Mouse (Mus musculus) midbrain, embryonic 10.5 days (tissue): ENCODE results near the gene Xrcc3. TPM values are rescaled to one million over a fixed set of nuclear protein-coding genes. Genes with fewer than 3 reads are reported as not detected.

Experiments
- DNase-seq: peaks from one replicate; pipeline ENCODE4 v3.0.0-alpha.2; 2017; ENCODE audit warnings: low spot score
- H3K27ac ChIP-seq: fragments of 300-500 bp; sonication (generic); replicated peaks from 2 replicates; pipeline ENCODE4 v1.5.1; 2016; ENCODE audit warnings: mild to moderate bottlenecking
- H3K27me3 ChIP-seq: fragments of 300-500 bp; sonication (generic); 2 replicates; pipeline ENCODE4 v1.6.1; 2016; ENCODE audit warnings: low read depth, mild to moderate bottlenecking; ENCODE audit not compliant: poor library complexity, severe bottlenecking
- H3K36me3 ChIP-seq: fragments of 300-500 bp; sonication (generic); 2 replicates; pipeline ENCODE4 v1.6.1; 2016; ENCODE audit warnings: mild to moderate bottlenecking, moderate library complexity
- H3K4me1 ChIP-seq: fragments of 300-500 bp; sonication (generic); 2 replicates; pipeline ENCODE4 v1.6.1; 2016
- H3K4me3 ChIP-seq: fragments of 300-500 bp; sonication (generic); 2 replicates; pipeline ENCODE4 v1.5.1; 2016; ENCODE audit warnings: mild to moderate bottlenecking, moderate library complexity
- H3K9me3 ChIP-seq: fragments of 300-500 bp; sonication (generic); replicated peaks from 2 replicates; pipeline ENCODE4 v1.6.1; 2016; ENCODE audit warnings: mild to moderate bottlenecking
- whole genome bisulfite sequencing: fragments of 180-500 bp; shearing (Covaris S2); methylation state at CpG from one replicate; pipeline ENCODE4 v1.1.7; 2016; 5-methylcytosine and 5-hydroxymethylcytosine counted together
- polyA plus RNA-seq: library from polyadenylated mRNA; unstranded; fragments of >200 nt; fragmentation: Nextera tagmentation; extraction: Ambion mirVana; gene quantifications from 2 replicates; pipeline ENCODE4 v1.2.1, GENCODE M21; 2016

The Xrcc3 gene
- 16.7 and 18.2 TPM in 2 replicates for polyA plus RNA-seq

DNA sequence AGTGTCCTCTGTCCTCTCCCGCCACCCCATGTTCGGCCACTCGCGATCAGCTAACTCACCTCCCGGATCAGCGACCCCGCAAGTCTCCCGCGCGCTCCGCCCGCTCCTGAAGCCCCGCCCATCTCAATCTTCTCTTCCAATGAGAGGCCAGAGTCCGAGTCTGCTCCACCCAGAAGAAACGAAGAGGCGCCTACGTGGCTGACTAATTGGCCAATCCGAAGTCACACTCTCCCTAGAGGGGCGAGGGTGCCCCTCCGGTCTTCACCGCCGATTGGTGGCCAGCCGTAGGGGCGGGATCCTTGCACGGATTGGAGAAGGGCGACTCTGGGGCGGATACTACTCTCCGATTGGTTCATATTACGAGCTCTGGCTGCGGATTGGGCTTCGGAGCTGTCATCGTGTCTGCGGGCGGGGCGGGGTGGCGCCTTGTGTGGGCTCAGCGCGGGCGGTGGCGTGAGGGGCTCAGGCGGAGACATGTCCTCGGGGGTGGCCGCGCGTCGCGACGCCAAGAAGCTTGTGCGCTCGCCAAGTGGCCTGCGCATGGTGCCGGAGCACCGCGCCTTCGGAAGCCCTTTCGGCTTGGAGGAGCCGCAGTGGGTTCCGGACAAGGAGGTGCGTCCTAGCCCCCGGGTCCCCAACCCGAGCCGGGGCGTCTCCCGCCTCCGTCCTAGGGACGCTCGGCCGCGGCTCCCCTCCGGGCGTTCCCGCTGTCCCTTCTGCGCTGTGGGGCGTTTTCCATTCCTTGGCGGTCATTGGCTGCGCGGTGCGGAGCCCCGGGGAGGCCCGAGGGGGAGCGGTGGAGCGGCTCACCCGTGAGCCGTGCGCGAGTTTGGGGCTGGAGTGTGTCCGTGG is at the start of gene Xrcc3, which contains the start of gene Zfyve21:
Xrcc3 (minus strand) TSS at position 108 of the 852 bp plus-strand sequence.
Zfyve21 (plus strand) TSS at position 405 of the 852 bp plus-strand sequence.
- Histone ChIP-seq H3K9me3 (no peaks in the 10 kb centered on the region), H3K4me1 (peaks cover 67% of the 10 kb centered on the region), H3K36me3 (peaks cover 28% of the 10 kb centered on the region), H3K4me3 (peak within 1 kb of the TSS; percentile 87), H3K27ac (peak within 1 kb of the TSS; percentile 94), H3K27me3 (no peaks in the 10 kb centered on the region)
- WGBS, result under 1% methylated on average over 87 of the region's 87 CpGs
- peak; percentile 99 for DNase-seq

DNA sequence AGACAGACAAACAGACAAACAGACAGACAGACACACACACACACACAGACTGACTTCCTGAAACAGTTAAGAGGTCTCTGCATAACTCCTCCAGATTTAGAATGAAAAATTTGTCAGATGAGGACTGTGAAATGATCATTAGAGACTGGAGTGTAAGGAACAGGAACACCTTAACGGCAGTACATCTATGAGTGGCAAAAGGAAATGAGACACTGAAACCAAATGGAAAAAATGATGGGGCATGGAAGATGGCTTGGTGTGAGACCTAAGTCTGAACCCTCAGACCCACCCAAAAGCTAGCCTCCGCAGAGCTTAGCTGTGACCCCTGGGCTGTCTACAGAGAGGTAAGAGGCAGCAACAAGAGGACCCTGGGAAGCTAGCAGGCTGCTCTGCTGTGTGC is 41.8 kb upstream of the Xrcc3 start:
- 87% methylated on average over 2 of the region's 2 CpGs for WGBS
- Histone ChIP-seq H3K9me3 (no peaks in the 10 kb centered on the region), H3K4me1 (no peaks in the 10 kb centered on the region), H3K27ac (no peak overlapping the region), H3K27me3 (no peaks in the 10 kb centered on the region), H3K4me3 (no peak overlapping the region), H3K36me3 (no peaks in the 10 kb centered on the region)
- DNase-seq, result no peak

DNA sequence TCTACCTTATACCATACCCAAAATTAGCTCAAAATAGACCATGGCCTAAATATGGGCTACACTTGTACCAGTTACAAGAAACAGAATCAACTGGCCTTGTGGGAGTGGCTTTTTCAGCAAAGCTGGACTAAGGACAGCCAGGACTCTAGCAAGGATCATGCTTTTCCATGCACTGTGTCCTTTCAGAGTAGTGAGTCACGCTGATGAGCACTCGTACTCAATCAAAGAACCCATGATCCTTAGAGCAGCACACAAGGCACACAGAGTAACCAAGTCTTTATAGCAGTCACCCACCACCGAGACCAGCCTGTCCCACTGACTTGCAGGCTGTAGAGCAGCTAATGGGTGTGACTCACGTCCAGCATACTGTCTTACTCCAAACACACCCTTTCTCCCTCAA is 39.9 kb upstream of the Xrcc3 start:
- 81% methylated on average over 4 of the region's 4 CpGs for WGBS
- no peaks in the 10 kb centered on the region for H3K9me3 ChIP-seq
- no peak overlapping the region for H3K27ac ChIP-seq
- no peak overlapping the region for H3K4me3 ChIP-seq
- no peak for DNase-seq
- no peaks in the 10 kb centered on the region for H3K36me3 ChIP-seq
- H3K4me1 ChIP-seq, result no peaks in the 10 kb centered on the region
- H3K27me3 ChIP-seq, result no peaks in the 10 kb centered on the region

DNA sequence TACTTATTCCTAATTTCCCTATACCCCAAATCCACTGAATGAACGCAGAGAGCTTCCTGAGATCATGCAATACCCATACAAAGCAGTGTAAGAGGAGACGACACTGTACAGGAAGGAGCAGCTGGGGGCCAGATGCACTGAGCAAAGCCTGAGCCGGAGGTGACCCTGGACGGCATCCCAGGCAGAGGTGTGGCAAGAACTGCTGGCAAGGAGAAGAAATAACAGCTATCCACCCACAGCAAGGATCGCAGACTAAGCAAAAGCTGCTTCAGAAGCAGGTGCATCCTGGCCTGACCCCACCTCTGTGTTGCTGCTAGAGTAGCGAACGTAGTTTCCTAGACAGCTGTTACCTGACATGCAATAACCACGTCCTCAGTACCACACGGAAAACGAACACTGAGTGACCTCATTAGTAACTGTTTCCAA is 39.4 kb upstream of the Xrcc3 start:
- 84% methylated on average over 10 of the region's 10 CpGs for WGBS
- Histone ChIP-seq H3K36me3 (no peaks in the 10 kb centered on the region), H3K9me3 (no peaks in the 10 kb centered on the region), H3K4me3 (no peak overlapping the region), H3K27me3 (no peaks in the 10 kb centered on the region), H3K27ac (no peak overlapping the region), H3K4me1 (no peaks in the 10 kb centered on the region)
- no peak for DNase-seq

DNA sequence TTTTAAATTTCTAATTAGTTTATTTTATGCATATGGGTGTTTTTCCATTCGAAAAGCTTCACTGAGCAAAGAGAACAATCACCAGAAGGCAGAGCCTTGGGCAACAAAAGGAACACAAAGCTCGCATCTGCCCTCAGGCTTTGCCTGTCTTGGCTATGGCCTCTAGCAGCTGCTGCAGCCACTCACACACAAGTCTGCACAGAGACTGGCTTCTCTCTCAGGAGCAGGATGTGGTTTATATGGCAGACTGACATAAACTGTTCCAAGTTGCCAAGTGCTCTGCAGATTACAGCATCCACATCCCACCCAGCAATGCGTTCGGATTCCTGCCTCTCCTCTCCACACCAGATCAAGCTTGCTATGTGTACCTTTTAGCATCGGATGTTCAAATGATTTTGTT is 38.1 kb upstream of the Xrcc3 start:
- Histone ChIP-seq H3K27me3 (no peaks in the 10 kb centered on the region), H3K27ac (no peak overlapping the region), H3K4me3 (no peak overlapping the region), H3K36me3 (no peaks in the 10 kb centered on the region), H3K9me3 (no peaks in the 10 kb centered on the region), H3K4me1 (no peaks in the 10 kb centered on the region)
- DNase-seq, result no peak
- 86% methylated on average over 5 of the region's 5 CpGs for WGBS

DNA sequence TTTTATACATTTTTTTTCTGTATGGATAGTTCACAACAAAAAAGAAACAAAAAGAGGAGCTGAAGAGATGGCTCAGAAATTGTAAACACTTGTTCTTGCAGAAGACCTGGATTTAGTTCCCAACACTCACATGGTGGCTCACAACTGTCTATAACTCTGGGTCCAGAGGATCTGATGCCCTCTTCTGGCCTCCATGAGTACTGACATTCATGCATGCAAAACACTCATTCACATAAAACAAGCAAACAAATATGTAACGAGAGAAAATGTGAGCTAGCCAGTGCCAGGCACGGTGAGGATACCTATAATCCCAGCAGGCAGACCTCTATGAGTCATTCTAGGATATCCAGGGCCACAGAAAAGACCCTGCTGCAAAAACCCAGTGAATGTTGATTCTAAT is 37.6 kb upstream of the Xrcc3 start:
- H3K4me3 ChIP-seq, result no peak overlapping the region
- no peaks in the 10 kb centered on the region for H3K9me3 ChIP-seq
- no peaks in the 10 kb centered on the region for H3K4me1 ChIP-seq
- H3K36me3 ChIP-seq, result no peaks in the 10 kb centered on the region
- no peak overlapping the region for H3K27ac ChIP-seq
- H3K27me3 ChIP-seq, result no peaks in the 10 kb centered on the region
- 61% methylated on average over 2 of the region's 2 CpGs for WGBS
- DNase-seq, result no peak

DNA sequence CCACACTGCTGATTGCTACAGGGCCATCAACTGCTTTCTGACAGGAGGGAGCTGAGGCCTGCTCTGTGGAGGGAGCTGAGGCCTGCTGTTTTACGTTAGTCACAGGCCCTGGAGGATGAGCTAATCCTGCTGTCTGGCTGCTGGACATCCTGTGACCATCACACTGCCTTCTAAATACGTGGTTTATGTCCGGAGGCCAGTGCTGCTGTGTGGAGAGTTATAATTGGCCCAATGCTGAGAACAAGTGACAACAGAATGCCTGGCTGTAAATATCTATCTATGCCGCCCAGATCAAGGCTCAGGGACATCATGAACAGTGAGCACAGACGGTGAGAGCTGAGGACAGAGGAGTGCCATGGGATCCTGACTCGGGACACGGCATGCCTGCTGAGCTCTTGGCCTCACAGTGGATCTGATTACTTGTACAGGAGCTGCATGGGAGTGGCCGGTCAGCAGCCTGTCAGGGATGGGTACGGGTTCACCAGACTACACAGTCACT is 34.7 kb upstream of the Xrcc3 start:
- Histone ChIP-seq H3K27me3 (no peaks in the 10 kb centered on the region), H3K9me3 (no peaks in the 10 kb centered on the region), H3K27ac (no peak overlapping the region; the same call in 1 of the 2 replicates), H3K36me3 (no peaks in the 10 kb centered on the region), H3K4me3 (no peak overlapping the region), H3K4me1 (no peaks in the 10 kb centered on the region)
- DNase-seq, result no peak
- WGBS, result 82% methylated on average over 9 of the region's 9 CpGs

DNA sequence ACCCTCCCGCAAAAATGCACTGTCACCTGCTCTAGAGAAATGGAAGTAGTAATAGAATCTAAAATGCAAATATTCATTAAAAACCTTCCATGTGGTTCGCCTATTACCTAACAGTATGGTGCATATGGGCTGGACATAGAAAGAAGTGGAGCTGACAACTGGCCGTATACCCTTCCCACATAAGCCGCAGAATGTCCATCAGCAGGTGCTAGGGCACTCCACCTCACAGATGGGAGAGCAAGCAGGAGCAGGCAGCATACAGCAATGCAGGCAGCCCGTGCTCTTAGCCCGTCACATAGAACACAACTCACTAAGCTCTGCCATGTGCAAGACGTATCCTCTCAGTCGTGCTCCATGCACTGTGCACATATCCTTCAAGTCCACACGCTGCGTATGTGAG is 33.1 kb upstream of the Xrcc3 start:
- no peaks in the 10 kb centered on the region for H3K4me1 ChIP-seq
- H3K27me3 ChIP-seq, result no peaks in the 10 kb centered on the region
- 92% methylated on average over 10 of the region's 10 CpGs for WGBS
- H3K27ac ChIP-seq, result no peak overlapping the region
- H3K36me3 ChIP-seq, result no peaks in the 10 kb centered on the region
- H3K4me3 ChIP-seq, result no peak overlapping the region
- H3K9me3 ChIP-seq, result no peaks in the 10 kb centered on the region
- DNase-seq, result no peak

DNA sequence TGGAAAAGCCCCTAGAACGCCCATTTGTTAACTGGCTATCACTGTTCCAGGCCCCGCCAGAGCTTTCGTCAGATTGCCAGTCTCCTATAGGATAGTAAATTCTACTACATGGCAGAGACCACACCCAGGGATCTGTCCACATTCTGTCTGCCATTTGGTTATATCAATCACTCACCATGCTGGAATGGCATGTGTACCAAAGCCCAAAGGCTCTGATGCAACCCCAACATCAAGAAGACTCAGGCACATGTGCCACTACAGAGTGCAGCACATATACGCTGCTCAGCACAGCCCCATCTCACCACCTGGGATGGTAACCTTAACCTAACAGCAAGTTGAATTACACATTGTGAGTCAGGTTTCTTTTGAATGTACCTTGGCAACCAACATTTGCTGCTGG is 32.3 kb upstream of the Xrcc3 start:
- 90% methylated on average over 4 of the region's 4 CpGs for WGBS
- H3K4me3 ChIP-seq, result no peak overlapping the region
- no peak overlapping the region for H3K27ac ChIP-seq
- no peaks in the 10 kb centered on the region for H3K4me1 ChIP-seq
- H3K36me3 ChIP-seq, result no peaks in the 10 kb centered on the region
- no peak for DNase-seq
- no peaks in the 10 kb centered on the region for H3K9me3 ChIP-seq
- no peaks in the 10 kb centered on the region for H3K27me3 ChIP-seq

DNA sequence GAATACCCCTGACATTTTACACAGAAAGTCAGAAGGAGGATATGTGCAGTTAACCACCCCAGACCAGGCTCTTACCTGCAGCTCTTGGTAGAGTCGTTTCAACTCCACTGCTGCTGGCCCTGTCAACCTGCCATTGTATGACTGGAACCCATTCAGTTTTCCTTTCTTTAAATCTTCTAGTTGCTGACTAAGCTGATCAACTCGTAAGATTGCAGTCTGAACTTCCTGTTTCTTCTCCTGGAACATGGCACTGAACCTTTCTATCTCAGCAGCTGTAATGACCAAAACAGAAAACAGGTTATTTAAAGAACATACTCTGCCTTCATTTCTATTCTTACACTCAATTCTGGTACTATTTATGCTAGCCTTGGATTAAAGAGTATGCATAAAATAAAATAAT is 29.8 kb upstream of the Xrcc3 start:
- H3K9me3 ChIP-seq, result no peaks in the 10 kb centered on the region
- WGBS, result 78% methylated on average over 2 of the region's 2 CpGs
- DNase-seq, result no peak
- no peak overlapping the region for H3K4me3 ChIP-seq
- no peaks in the 10 kb centered on the region for H3K27me3 ChIP-seq
- no peaks in the 10 kb centered on the region for H3K36me3 ChIP-seq
- H3K4me1 ChIP-seq, result no peaks in the 10 kb centered on the region
- H3K27ac ChIP-seq, result no peak overlapping the region

DNA sequence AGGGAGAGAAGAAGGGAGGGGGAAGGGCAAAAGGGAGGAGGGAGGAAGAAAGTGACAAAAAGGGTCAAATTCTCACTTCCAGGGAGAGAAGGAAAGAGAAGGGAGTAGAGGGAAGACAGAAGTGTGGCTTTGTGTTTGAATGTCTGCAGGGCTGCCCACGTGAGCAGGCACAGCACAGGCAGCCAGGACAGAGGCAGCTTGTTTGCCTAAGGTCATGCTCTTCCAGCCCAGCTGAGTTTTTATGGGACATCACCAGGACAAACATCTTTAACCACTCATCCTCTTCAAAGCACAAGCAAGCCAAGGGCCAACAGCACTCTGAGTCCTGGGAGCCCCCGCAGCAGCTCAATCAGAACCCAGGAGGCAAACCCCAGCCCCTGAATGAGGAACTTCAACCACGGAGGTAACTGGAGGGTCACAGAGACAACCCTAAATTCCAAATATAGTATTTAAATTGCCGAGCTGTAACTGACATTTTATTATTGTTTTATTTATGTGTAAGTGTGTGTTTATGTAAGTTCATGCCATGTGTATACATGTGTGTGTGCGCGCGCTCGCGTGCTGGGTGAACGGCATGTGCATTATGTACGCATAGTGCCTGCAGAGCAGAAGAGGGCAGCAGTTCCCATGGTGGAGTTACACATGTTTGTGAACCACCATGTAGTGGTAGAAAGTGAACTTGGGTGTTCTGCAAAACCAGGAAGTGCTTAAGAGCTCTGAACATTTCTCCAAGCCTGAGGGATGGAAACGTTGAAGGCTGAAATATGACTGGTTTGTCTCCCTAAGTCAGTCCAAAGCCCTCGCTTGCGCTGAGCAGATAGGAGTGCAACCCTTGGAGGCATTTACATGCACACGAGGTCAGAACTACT is 29.1 kb upstream of the Xrcc3 start:
- WGBS, result 87% methylated on average over 15 of the region's 15 CpGs
- DNase-seq, result no peak
- no peaks in the 10 kb centered on the region for H3K9me3 ChIP-seq
- no peaks in the 10 kb centered on the region for H3K4me1 ChIP-seq
- no peak overlapping the region for H3K4me3 ChIP-seq
- no peaks in the 10 kb centered on the region for H3K27me3 ChIP-seq
- no peaks in the 10 kb centered on the region for H3K36me3 ChIP-seq
- no peak overlapping the region for H3K27ac ChIP-seq

DNA sequence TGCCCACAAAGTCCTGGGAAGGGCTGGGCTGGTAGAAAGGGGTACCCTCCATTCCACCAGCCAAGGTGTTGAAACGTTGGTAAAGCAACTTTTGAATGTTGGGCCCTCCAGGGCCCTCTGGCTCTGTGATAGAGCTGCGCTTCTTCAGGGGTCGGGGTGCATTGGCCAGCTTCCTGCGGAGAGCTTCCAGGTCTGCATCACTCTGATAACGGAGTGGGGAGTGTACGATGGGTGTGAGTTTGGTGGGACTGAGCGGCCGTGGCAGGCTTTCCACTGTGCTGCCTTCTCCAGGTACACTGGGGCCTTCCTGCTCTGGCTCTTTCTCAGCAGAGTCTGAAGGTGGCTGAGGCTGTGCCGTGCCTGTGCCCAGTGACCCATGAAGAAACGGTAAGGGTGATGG is 19.8 kb upstream of the Xrcc3 start:
- Histone ChIP-seq H3K4me1 (peaks cover 6% of the 10 kb centered on the region; the same call in 1 of the 2 replicates), H3K27me3 (no peaks in the 10 kb centered on the region), H3K27ac (no peak overlapping the region), H3K4me3 (no peak overlapping the region), H3K36me3 (peaks cover 35% of the 10 kb centered on the region), H3K9me3 (no peaks in the 10 kb centered on the region)
- DNase-seq, result no peak
- WGBS, result 87% methylated on average over 10 of the region's 10 CpGs
